Mouse (Mus musculus) small intestine, adult 2 months (tissue): ENCODE measurements around the gene Rasal2. TPM values are rescaled to one million over a fixed set of nuclear protein-coding genes. Genes with fewer than 3 reads are reported as not detected.

Experiments used
- H3K27ac ChIP-seq: fragments of 200-500 bp; 2 replicates; pipeline ENCODE4 v1.5.1; 2012; ENCODE audit warnings: low read depth, low read length, control low read depth, inconsistent platforms; ENCODE audit not compliant: insufficient read depth
- H3K27me3 ChIP-seq: fragments of 200-500 bp; 2 replicates; pipeline ENCODE4 v1.6.1; 2012; ENCODE audit warnings: mild to moderate bottlenecking, moderate library complexity, low read length, inconsistent platforms; ENCODE audit not compliant: control insufficient read depth, insufficient read depth
- H3K36me3 ChIP-seq: fragments of 200-500 bp; 2 replicates; pipeline ENCODE4 v1.6.1; 2012; ENCODE audit warnings: mild to moderate bottlenecking, low read length, control low read depth, inconsistent platforms; ENCODE audit not compliant: control insufficient read depth, insufficient read depth
- H3K4me1 ChIP-seq: fragments of 200-500 bp; 2 replicates; pipeline ENCODE4 v1.6.1; 2012; ENCODE audit warnings: low read length, inconsistent platforms, mixed read lengths; ENCODE audit not compliant: control insufficient read depth, insufficient read depth, insufficient read length
- H3K4me3 ChIP-seq: fragments of 200-500 bp; 2 replicates; pipeline ENCODE4 v1.5.1; 2012; ENCODE audit warnings: low read depth, mild to moderate bottlenecking, control low read depth, inconsistent platforms, low read length, moderate library complexity
- CTCF ChIP-seq: fragments of 200-500 bp; IDR thresholded peaks from 2 replicates; pipeline ENCODE4 v1.5.1; 2012; ENCODE audit warnings: low read depth, mild to moderate bottlenecking, control low read depth, inconsistent platforms, low read length, moderate library complexity, mixed read lengths; ENCODE audit not compliant: insufficient replicate concordance, insufficient read length; ENCODE audit errors: extremely low read depth
- POLR2A ChIP-seq: fragments of 200-500 bp; IDR thresholded peaks from 2 replicates; pipeline ENCODE4 v1.6.1; 2012; ENCODE audit warnings: low read depth, mild to moderate bottlenecking, control low read depth, inconsistent platforms, low read length, moderate library complexity
- WGBS: fragments of 180-500 bp; shearing (Covaris S2); methylation state at CpG from one replicate; pipeline ENCODE4 v1.1.7; 2018; 5-methylcytosine and 5-hydroxymethylcytosine counted together
- polyA plus RNA-seq: library from polyadenylated mRNA; depleted of rRNA; stranded (reverse); fragments of >200 nt; gene quantifications from 2 replicates; pipeline ENCODE4 v1.2.3, GENCODE M21; 2012

The Rasal2 gene
- polyA plus RNA-seq, 1 experiment, result 1.4 TPM

GRCm38 (mm10) chr1:157295868-157296267 is 116.5 kb downstream of the Rasal2 start:
- H3K27ac ChIP-seq, result no peak overlapping the region
- H3K4me1 ChIP-seq, result no peaks in the 10 kb centered on the region
- TF ChIP-seq POLR2A (no peak), CTCF (no peak)
- no peaks in the 10 kb centered on the region for H3K27me3 ChIP-seq
- WGBS, result 88% methylated on average over 3 of the region's 3 CpGs
- H3K36me3 ChIP-seq, result no peaks in the 10 kb centered on the region
- no peak overlapping the region for H3K4me3 ChIP-seq

GRCm38 (mm10) chr1:157290173-157290572 is 122.2 kb downstream of the Rasal2 start:
- WGBS, result 86% methylated on average over 2 of the region's 2 CpGs
- no peak overlapping the region for H3K27ac ChIP-seq
- no peaks in the 10 kb centered on the region for H3K4me1 ChIP-seq
- no peaks in the 10 kb centered on the region for H3K27me3 ChIP-seq
- no peaks in the 10 kb centered on the region for H3K36me3 ChIP-seq
- TF ChIP-seq CTCF (no peak), POLR2A (no peak)
- H3K4me3 ChIP-seq, result no peak overlapping the region

GRCm38 (mm10) chr1:157289251-157289650 is 123.1 kb downstream of the Rasal2 start:
- WGBS, result 76% methylated on average over 2 of the region's 2 CpGs
- no peaks in the 10 kb centered on the region for H3K4me1 ChIP-seq

GRCm38 (mm10) chr1:157286561-157286960 is 125.8 kb downstream of the Rasal2 start:
- H3K4me3 ChIP-seq, result no peak overlapping the region
- TF ChIP-seq POLR2A (no peak), CTCF (peak; percentile 39; the same call in 1 of the 2 replicates)
- no peaks in the 10 kb centered on the region for H3K27me3 ChIP-seq
- H3K27ac ChIP-seq, result no peak overlapping the region
- no peaks in the 10 kb centered on the region for H3K36me3 ChIP-seq
- WGBS, result 17% methylated on average over 4 of the region's 4 CpGs
- H3K4me1 ChIP-seq, result no peaks in the 10 kb centered on the region

More at GRCm38 (mm10) chr1:157289251-157289650, 123.1 kb downstream of the Rasal2 start:
- no peak overlapping the region for H3K27ac ChIP-seq
- H3K4me3 ChIP-seq, result no peak overlapping the region
- no peaks in the 10 kb centered on the region for H3K36me3 ChIP-seq
- TF ChIP-seq CTCF, result no peak
- TF ChIP-seq POLR2A, result no peak
- H3K27me3 ChIP-seq, result no peaks in the 10 kb centered on the region

- Histone ChIP-seq H3K27ac (no peak overlapping the region), H3K4me1 (no peaks in the 10 kb centered on the region), H3K36me3 (no peaks in the 10 kb centered on the region), H3K27me3 (no peaks in the 10 kb centered on the region), H3K4me3 (no peak overlapping the region)
- WGBS, result 78% methylated on average over 3 of the region's 3 CpGs
- no peak for TF ChIP-seq POLR2A
- TF ChIP-seq CTCF, result no peak
Observed at GRCm38 (mm10) chr1:157285366-157285765, 127.0 kb downstream of the Rasal2 start.

GRCm38 (mm10) chr1:157280781-157281180 is 131.6 kb downstream of the Rasal2 start:
- H3K27me3 ChIP-seq, result no peaks in the 10 kb centered on the region
- no peak overlapping the region for H3K27ac ChIP-seq
- H3K36me3 ChIP-seq, result no peaks in the 10 kb centered on the region
- H3K4me3 ChIP-seq, result no peak overlapping the region
- TF ChIP-seq POLR2A (no peak), CTCF (no peak)
- H3K4me1 ChIP-seq, result no peaks in the 10 kb centered on the region

GRCm38 (mm10) chr1:157275672-157276307 is 136.6 kb downstream of the Rasal2 start:
- 78% methylated on average over 4 of the region's 4 CpGs for WGBS
- no peak for TF ChIP-seq CTCF
- no peak for TF ChIP-seq POLR2A
- Histone ChIP-seq H3K27ac (no peak overlapping the region), H3K4me1 (no peaks in the 10 kb centered on the region), H3K36me3 (no peaks in the 10 kb centered on the region), H3K4me3 (no peak overlapping the region), H3K27me3 (no peaks in the 10 kb centered on the region)

GRCm38 (mm10) chr1:157267894-157268293 is 144.5 kb downstream of the Rasal2 start:
- Histone ChIP-seq H3K27ac (no peak overlapping the region), H3K27me3 (no peaks in the 10 kb centered on the region), H3K4me1 (no peaks in the 10 kb centered on the region), H3K36me3 (no peaks in the 10 kb centered on the region), H3K4me3 (no peak overlapping the region)
- no peak for TF ChIP-seq CTCF
- TF ChIP-seq POLR2A, result no peak
- WGBS, result 93% methylated on average over 3 of the region's 3 CpGs
